Mouse (Mus musculus) T-cell, adult 66 days (primary cell): ENCODE data around the gene Rorb. TPM values are rescaled to one million over a fixed set of nuclear protein-coding genes. Genes with fewer than 3 reads are reported as not detected.

ENCODE experiments used
- total RNA-seq, 2 experiments: library from RNA; stranded (reverse); gene quantifications; 3 replicates in 1 of 2; 4 replicates in 1 of 2; pipeline ENCODE4 v1.2.4; 2023

The Rorb gene
- total RNA-seq, result not detected

GRCm38 (mm10) chr19:19110793-19111427 lies at the start of gene Rorb:
Gene Rorb, minus strand, starts transcription at chr19:19111196.

